Mouse (Mus musculus): ENCODE measurements around the gene Ttc28.

The Ttc28 gene

GRCm38 (mm10) chr5:111133754-111134153, 254.2 kb downstream of the Ttc28 start:
- no peak for DNase-seq (ENCODE audit: low spot score)

- DNase-seq (ENCODE audit: low spot score): no peak
Observed at GRCm38 (mm10) chr5:111137283-111137682, 257.7 kb downstream of the Ttc28 start.

GRCm38 (mm10) chr5:111137742-111138141, 258.1 kb downstream of the Ttc28 start:
- no peak for DNase-seq (ENCODE audit: low spot score)

GRCm38 (mm10) chr5:111138239-111138833, 258.7 kb downstream of the Ttc28 start:
- no peak for DNase-seq (ENCODE audit: low spot score)

GRCm38 (mm10) chr5:111138927-111139565, 259.4 kb downstream of the Ttc28 start:
- no peak for DNase-seq (ENCODE audit: low spot score)

- no peak for DNase-seq (ENCODE audit: low spot score)
Observed at GRCm38 (mm10) chr5:111139622-111140021, 260.0 kb downstream of the Ttc28 start.

- DNase-seq (ENCODE audit: low spot score): no peak
Observed at GRCm38 (mm10) chr5:111141139-111141885, 261.7 kb downstream of the Ttc28 start.

- no peak for DNase-seq (ENCODE audit: low spot score)
Observed at GRCm38 (mm10) chr5:111142837-111143236, 263.2 kb downstream of the Ttc28 start.

GRCm38 (mm10) chr5:111144411-111144810, 264.8 kb downstream of the Ttc28 start:
- no peak for DNase-seq (ENCODE audit: low spot score)

GRCm38 (mm10) chr5:111150581-111150980, 271.0 kb downstream of the Ttc28 start:
- DNase-seq (ENCODE audit: low spot score): peak; percentile 23

- no peak for DNase-seq (ENCODE audit: low spot score)
Observed at GRCm38 (mm10) chr5:111151882-111152759, 272.5 kb downstream of the Ttc28 start.

GRCm38 (mm10) chr5:111154586-111154985, 275.0 kb downstream of the Ttc28 start:
- DNase-seq (ENCODE audit: low spot score): no peak

GRCm38 (mm10) chr5:111155271-111155670, 275.7 kb downstream of the Ttc28 start:
- no peak for DNase-seq (ENCODE audit: low spot score)

GRCm38 (mm10) chr5:111155928-111156327, 276.3 kb downstream of the Ttc28 start:
- no peak for DNase-seq (ENCODE audit: low spot score)

GRCm38 (mm10) chr5:111158266-111158665, 278.7 kb downstream of the Ttc28 start:
- no peak for DNase-seq (ENCODE audit: low spot score)

- DNase-seq (ENCODE audit: low spot score): peak; percentile 68
Observed at GRCm38 (mm10) chr5:111159628-111160321, 280.2 kb downstream of the Ttc28 start.

- DNase-seq (ENCODE audit: low spot score): no peak
Observed at GRCm38 (mm10) chr5:111161146-111161930, 281.7 kb downstream of the Ttc28 start.

- no peak for DNase-seq (ENCODE audit: low spot score)
Observed at GRCm38 (mm10) chr5:111162857-111163256, 283.3 kb downstream of the Ttc28 start.

GRCm38 (mm10) chr5:111163377-111163776, 283.8 kb downstream of the Ttc28 start:
- DNase-seq (ENCODE audit: low spot score): no peak

- no peak for DNase-seq (ENCODE audit: low spot score)
Observed at GRCm38 (mm10) chr5:111164348-111164920, 284.8 kb downstream of the Ttc28 start.

All from T-cell, adult 2 months (primary cell).